Mouse (Mus musculus) lung, embryonic 14.5 days (tissue): ENCODE measurements around the gene Rbck1. TPM values are rescaled to one million over a fixed set of nuclear protein-coding genes. Genes with fewer than 3 reads are reported as not detected.

ENCODE experiments used
- ATAC-seq: fragments of 200-750 bp; cut with Nextera tagmentation; 2 replicates; pipeline ENCODE4 v1.8.0; 2017; ENCODE audit warnings: mild to moderate bottlenecking, moderate TSS enrichment, moderate library complexity; ENCODE audit not compliant: insufficient read depth
- DNase-seq: peaks from one replicate; pipeline ENCODE4 v3.0.0-alpha.2; 2015
- H3K27ac ChIP-seq: fragments of 300-500 bp; sonication (generic); 2 replicates; pipeline ENCODE4 v1.5.1; 2014; ENCODE audit warnings: low read depth, mild to moderate bottlenecking, moderate library complexity
- H3K27me3 ChIP-seq: fragments of 300-500 bp; sonication (generic); 2 replicates; pipeline ENCODE4 v1.6.1; 2014; ENCODE audit warnings: low read length, control low read depth; ENCODE audit not compliant: insufficient read depth
- H3K36me3 ChIP-seq: fragments of 300-500 bp; sonication (generic); 2 replicates; pipeline ENCODE4 v1.6.1; 2014; ENCODE audit warnings: control low read depth; ENCODE audit not compliant: insufficient read depth
- H3K4me1 ChIP-seq: fragments of 300-500 bp; sonication (generic); 2 replicates; pipeline ENCODE4 v1.6.1; 2014; ENCODE audit warnings: antibody characterized with exemption, control low read depth; ENCODE audit not compliant: insufficient read depth
- H3K4me2 ChIP-seq: fragments of 300-500 bp; sonication (generic); 2 replicates; pipeline ENCODE4 v1.6.1; 2014; ENCODE audit warnings: mild to moderate bottlenecking
- H3K4me3 ChIP-seq: fragments of 300-500 bp; sonication (generic); 2 replicates; pipeline ENCODE4 v1.5.1; 2014; ENCODE audit warnings: low read depth, low read length
- H3K9ac ChIP-seq: fragments of 300-500 bp; sonication (generic); 2 replicates; pipeline ENCODE4 v1.6.1; 2014
- H3K9me3 ChIP-seq: fragments of 300-500 bp; sonication (generic); 2 replicates; pipeline ENCODE4 v1.6.1; 2016; ENCODE audit warnings: low read depth, low read length, control low read depth
- CTCF ChIP-seq: IDR thresholded peaks from 2 replicates; pipeline ENCODE4 v1.5.1; 2016; ENCODE audit warnings: antibody characterized with exemption, low read depth
- WGBS: fragments of 180-500 bp; shearing (Covaris S2); extraction: QIAGEN DNeasy Blood & Tissue Kit; methylation state at CpG from one replicate; pipeline ENCODE4 v1.1.7; 2014; 5-methylcytosine and 5-hydroxymethylcytosine counted together
- polyA plus RNA-seq: library from polyadenylated mRNA; unstranded; fragments of >200 nt; fragmentation: Nextera tagmentation; extraction: Ambion mirVana; gene quantifications from 2 replicates; pipeline ENCODE4 v1.2.1, GENCODE M21; 2014

Gene Rbck1
- polyA plus RNA-seq, 1 experiment from 2014 or later = 92.8 TPM

DNA sequence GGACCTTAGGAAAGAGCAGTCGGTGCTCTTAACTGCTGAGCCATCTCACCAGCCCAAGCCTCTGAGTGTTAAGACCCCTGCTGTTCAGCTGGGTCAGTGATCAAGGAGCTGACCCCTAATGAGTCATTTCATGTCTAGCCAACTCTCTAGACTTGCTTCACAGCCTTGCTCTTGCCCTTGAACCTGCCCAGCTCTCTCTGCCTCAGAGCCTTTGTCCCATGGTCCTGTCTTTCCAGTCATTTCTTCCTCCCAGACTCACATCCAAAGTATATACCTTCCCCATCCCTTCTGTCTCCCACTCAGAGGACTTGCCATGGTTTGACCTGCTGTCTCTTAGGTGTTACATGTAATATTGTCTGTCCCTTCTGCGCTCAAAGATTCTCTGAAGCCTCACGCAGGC is 24.8 kb upstream of the Rbck1 start:
- Histone ChIP-seq H3K9me3 (no peaks in the 10 kb centered on the region), H3K36me3 (no peaks in the 10 kb centered on the region), H3K4me2 (no peak overlapping the region), H3K4me3 (no peak overlapping the region), H3K9ac (no peak overlapping the region), H3K27me3 (no peaks in the 10 kb centered on the region), H3K27ac (no peak overlapping the region), H3K4me1 (no peaks in the 10 kb centered on the region)
- 77% methylated on average over 3 of the region's 3 CpGs for WGBS
- no peak for TF ChIP-seq CTCF
- ATAC-seq (no peak), DNase-seq (no peak)

DNA sequence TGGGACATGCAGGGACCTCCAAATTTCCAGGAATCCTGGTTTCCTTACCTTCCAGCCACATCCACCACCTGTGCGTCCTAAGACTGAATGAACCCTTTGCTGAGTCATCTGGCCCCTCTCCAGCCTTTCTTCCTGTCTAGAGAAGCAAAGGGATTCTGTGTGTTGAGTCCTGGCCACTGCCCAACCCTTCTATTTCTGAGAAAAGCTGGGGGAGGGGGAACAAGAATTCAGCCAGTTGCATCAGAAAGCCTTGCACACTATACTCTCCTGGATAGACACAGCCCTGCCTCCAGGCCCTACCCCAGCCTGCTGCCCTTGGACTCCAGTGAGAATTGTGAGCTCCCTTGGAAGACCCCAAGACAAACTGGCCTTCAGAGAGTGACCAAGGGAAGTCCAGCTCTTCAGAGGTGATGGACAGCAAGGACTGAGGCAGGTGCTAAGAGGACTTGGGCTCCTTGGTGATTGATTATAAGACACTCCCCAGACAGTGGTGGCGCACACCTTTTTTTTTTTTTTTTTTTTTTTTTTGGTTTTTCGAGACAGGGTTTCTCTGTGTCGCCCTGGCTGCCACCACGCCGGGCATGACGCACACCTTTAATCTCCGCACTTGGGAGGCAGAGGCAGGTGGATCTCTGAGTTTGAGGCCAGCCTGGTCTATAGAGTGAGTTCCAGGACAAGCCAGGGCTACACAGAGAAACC is 17.5 kb upstream of the Rbck1 start:
- DNase-seq = peak; percentile 79
- Histone ChIP-seq H3K27me3 (no peaks in the 10 kb centered on the region), H3K27ac (no peak overlapping the region), H3K9me3 (no peaks in the 10 kb centered on the region), H3K4me1 (no peaks in the 10 kb centered on the region), H3K9ac (no peak overlapping the region), H3K4me3 (no peak overlapping the region), H3K36me3 (no peaks in the 10 kb centered on the region), H3K4me2 (no peak overlapping the region)
- ATAC-seq = peak; percentile 59
- 81% methylated on average over 8 of the region's 8 CpGs for WGBS
- no peak for TF ChIP-seq CTCF

DNA sequence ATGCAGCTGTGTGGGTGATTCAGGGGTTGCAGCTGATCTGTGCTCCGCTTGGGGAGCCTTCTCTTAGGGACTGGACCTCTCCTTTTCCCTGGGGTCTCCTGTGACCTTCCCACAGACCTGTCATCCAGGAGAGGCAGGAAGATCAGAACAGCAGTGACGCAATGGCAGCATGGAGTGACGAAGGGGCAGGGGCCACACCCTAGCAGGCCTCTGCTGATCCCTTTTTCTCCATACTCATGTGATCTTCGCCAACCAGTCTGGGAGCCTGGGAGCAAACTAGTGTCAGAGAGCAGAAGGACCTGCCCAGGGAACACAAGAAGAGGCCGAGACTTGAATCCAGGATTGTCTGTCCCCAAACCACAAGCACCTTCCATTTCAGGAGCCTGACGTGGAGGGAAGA is 16.8 kb upstream of the Rbck1 start:
- Histone ChIP-seq H3K9me3 (no peaks in the 10 kb centered on the region), H3K27me3 (no peaks in the 10 kb centered on the region), H3K4me2 (no peak overlapping the region), H3K9ac (no peak overlapping the region), H3K36me3 (no peaks in the 10 kb centered on the region), H3K4me1 (no peaks in the 10 kb centered on the region), H3K4me3 (no peak overlapping the region), H3K27ac (no peak overlapping the region)
- no peak for DNase-seq
- ATAC-seq = no peak
- TF ChIP-seq CTCF = no peak
- WGBS = 81% methylated on average over 6 of the region's 6 CpGs

DNA sequence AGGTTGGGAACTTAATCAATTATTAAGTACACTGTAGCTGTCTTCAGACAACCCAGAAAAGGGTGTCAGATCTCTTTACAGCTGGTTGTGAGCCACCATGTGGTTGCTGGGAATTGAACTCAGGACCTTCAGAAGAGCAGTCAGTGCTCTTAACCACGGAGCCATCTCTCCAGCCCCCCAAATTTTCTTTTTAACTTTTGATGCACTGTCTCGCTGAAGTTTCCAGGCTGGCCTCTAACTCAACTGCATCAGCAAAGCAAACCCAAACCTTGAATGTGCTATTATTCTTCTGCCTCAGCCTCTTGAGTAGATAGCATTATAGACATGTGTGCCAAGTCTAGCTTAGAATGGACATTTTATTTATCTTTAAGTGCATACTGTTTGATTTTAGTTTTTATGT is 15.3 kb upstream of the Rbck1 start:
- no peak overlapping the region for H3K27ac ChIP-seq
- no peak for TF ChIP-seq CTCF
- H3K4me3 ChIP-seq = no peak overlapping the region
- DNase-seq = no peak
- H3K9ac ChIP-seq = no peak overlapping the region
- no peaks in the 10 kb centered on the region for H3K9me3 ChIP-seq
- H3K4me2 ChIP-seq = no peak overlapping the region
- H3K27me3 ChIP-seq = no peaks in the 10 kb centered on the region
- WGBS = 81% methylated on average over 2 of the region's 2 CpGs
- no peaks in the 10 kb centered on the region for H3K4me1 ChIP-seq
- no peak for ATAC-seq
- H3K36me3 ChIP-seq = no peaks in the 10 kb centered on the region

DNA sequence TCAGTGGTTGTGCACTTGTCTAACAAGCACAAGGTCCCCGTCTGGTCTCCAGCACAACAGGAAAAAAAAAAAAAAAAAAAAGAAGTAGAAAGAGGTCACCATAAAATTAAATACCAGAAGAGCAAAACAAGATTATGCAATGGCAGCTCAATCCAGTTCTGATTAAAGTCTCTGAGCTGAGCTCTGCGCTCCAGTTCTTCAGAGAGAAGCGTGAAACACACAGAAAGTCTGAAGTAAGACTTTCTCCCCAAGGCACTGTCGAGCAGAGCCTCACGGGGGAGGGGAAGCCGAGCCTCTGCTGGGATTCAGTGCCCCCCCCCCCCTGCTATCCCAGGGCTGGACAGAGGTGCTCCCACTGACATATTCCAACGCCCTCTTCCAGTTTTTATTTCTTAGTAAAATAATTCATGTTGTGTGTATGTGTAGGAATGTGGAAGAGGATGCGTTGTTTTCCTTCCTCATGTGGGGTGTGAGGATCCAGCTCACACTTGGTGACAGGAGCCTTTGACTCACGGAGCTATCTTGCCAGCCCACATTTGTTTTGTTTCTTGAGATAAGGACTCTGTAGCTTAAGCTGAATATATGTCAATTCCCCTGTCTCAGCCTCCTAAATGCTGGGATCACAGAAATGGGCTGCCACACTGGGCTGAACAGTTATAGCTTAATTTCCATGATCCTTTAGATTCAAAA is 14.5 kb upstream of the Rbck1 start:
- no peak overlapping the region for H3K27ac ChIP-seq
- WGBS = 26% methylated on average over 9 of the region's 9 CpGs

DNA sequence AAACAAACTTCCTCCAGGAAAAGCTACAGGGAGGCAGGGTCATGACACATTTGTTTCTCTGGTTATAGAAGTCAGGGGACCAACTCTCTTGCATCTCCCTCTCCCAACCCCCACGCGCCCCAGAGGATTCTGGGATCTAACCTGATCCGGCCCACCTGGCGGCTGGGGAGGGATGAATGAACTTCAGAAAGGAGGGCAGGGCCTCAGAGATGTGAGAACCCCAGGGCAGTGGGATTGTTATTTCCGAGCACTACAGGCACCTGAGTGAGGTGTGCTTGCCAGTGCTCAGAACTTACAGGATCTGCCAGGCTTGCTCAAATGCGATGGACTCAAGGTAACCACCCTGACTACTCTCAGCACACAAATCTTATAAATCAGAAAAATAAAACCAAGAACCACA is 12.9 kb upstream of the Rbck1 start:
- ATAC-seq (no peak), DNase-seq (no peak)
- Histone ChIP-seq H3K9me3 (no peaks in the 10 kb centered on the region), H3K4me3 (no peak overlapping the region), H3K4me2 (no peak overlapping the region), H3K4me1 (no peaks in the 10 kb centered on the region), H3K27me3 (no peaks in the 10 kb centered on the region), H3K9ac (no peak overlapping the region), H3K27ac (no peak overlapping the region), H3K36me3 (no peaks in the 10 kb centered on the region)
- 66% methylated on average over 6 of the region's 6 CpGs for WGBS
- no peak for TF ChIP-seq CTCF

More for the DNA sequence above, 14.5 kb upstream of the Rbck1 start:
- Histone ChIP-seq H3K9ac (no peak overlapping the region), H3K36me3 (no peaks in the 10 kb centered on the region), H3K4me2 (no peak overlapping the region), H3K9me3 (no peaks in the 10 kb centered on the region), H3K4me3 (no peak overlapping the region), H3K4me1 (no peaks in the 10 kb centered on the region), H3K27me3 (no peaks in the 10 kb centered on the region)
- no peak for ATAC-seq
- TF ChIP-seq CTCF = no peak
- peak; percentile 40 for DNase-seq

DNA sequence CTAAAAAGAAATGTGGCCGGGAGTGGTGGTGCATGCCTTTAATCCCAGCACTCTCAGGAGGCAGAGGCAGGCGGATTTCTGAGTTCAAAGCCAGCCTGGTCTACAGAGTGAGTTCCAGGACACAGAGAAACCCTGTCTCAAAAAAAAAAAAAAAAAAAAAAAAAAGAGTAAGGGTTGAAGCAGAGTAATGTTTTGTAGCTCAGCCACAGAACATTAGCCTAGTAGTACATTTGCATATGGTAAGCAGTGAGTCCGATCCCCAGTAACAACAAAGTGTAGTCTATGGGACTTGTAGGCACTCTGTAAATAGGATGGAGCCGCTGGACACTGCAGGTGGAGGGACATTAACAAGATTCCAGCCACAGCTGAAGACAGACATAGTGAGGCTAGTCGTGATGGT is 12.5 kb upstream of the Rbck1 start:
- H3K4me3 ChIP-seq = no peak overlapping the region
- H3K9me3 ChIP-seq = no peaks in the 10 kb centered on the region
- WGBS = 59% methylated on average over 5 of the region's 5 CpGs
- TF ChIP-seq CTCF = no peak
- peak overlapping the region; percentile 92 for H3K4me2 ChIP-seq
- H3K27me3 ChIP-seq = no peaks in the 10 kb centered on the region
- ATAC-seq (no peak), DNase-seq (no peak)
- no peak overlapping the region for H3K9ac ChIP-seq
- no peaks in the 10 kb centered on the region for H3K4me1 ChIP-seq
- no peak overlapping the region for H3K27ac ChIP-seq
- H3K36me3 ChIP-seq = no peaks in the 10 kb centered on the region
